Mouse (Mus musculus): Measurements from ENCODE around the gene Tm9sf2.

DNA sequence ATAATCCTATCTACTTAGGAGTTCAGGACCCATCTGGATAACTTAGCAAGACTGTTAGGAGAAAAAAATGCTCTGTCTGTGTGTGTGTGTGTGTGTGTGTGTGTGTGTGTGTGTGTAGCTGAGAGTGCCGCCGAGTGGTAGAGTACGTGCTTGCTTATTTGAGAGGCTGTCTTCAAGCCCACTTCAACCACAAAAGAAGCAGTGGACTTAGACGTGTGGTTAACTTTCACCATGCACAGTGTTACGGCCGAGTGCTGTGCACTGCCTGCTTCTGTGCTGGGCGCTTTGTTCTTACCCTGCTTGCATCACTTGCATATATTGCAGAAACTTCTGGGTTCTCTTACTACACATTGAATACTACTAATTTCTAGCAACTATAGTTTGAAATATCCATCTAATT lies 50.9 kb downstream of the Tm9sf2 start:
- TF ChIP-seq POLR2A (IDR thresholded peaks at IDR 0.05; ENCODE audit: borderline replicate concordance, extremely low read depth, insufficient read depth, insufficient read length, poor library complexity, severe bottlenecking) (no peak), CTCF (IDR thresholded peaks at IDR 0.05; ENCODE audit: borderline replicate concordance, extremely low read depth, insufficient read depth, insufficient read length) (no peak)
